Mouse (Mus musculus) hindbrain, embryonic 10.5 days (tissue): ENCODE data around the gene Trim34b. TPM values are rescaled to one million over a fixed set of nuclear protein-coding genes. Genes with fewer than 3 reads are reported as not detected.
"Not testable (repeated sequence)": the region's sequence is repeated elsewhere in the genome, so short reads cannot be mapped to it uniquely, and the experiment has no call there.

Experiments
- DNase-seq: peaks from one replicate; pipeline ENCODE4 v3.0.0-alpha.2; 2017; ENCODE audit warnings: low spot score
- H3K27ac ChIP-seq: fragments of 300-500 bp; sonication (generic); 2 replicates; pipeline ENCODE4 v1.5.1; 2016; ENCODE audit warnings: mild to moderate bottlenecking, moderate library complexity
- H3K27me3 ChIP-seq: fragments of 300-500 bp; sonication (generic); 2 replicates; pipeline ENCODE4 v1.6.1; 2016; ENCODE audit warnings: mild to moderate bottlenecking; ENCODE audit not compliant: poor library complexity, insufficient read depth, severe bottlenecking
- H3K36me3 ChIP-seq: fragments of 300-500 bp; sonication (generic); 2 replicates; pipeline ENCODE4 v1.6.1; 2016; ENCODE audit warnings: mild to moderate bottlenecking, moderate library complexity
- H3K4me1 ChIP-seq: fragments of 300-500 bp; sonication (generic); replicated peaks from 2 replicates; pipeline ENCODE4 v1.6.1; 2016; ENCODE audit warnings: mild to moderate bottlenecking
- H3K4me3 ChIP-seq: fragments of 300-500 bp; sonication (generic); 2 replicates; pipeline ENCODE4 v1.5.1; 2016; ENCODE audit warnings: mild to moderate bottlenecking, moderate library complexity
- H3K9me3 ChIP-seq: fragments of 300-500 bp; sonication (generic); 2 replicates; pipeline ENCODE4 v1.6.1; 2016; ENCODE audit warnings: mild to moderate bottlenecking, moderate library complexity
- WGBS: fragments of 180-500 bp; shearing (Covaris S2); methylation state at CpG from one replicate; pipeline ENCODE4 v1.1.7; 2016; 5-methylcytosine and 5-hydroxymethylcytosine counted together
- polyA plus RNA-seq: library from polyadenylated mRNA; unstranded; fragments of >200 nt; fragmentation: Nextera tagmentation; extraction: Ambion mirVana; gene quantifications from 2 replicates; pipeline ENCODE4 v1.2.1, GENCODE M21; 2016

The Trim34b gene
- polyA plus RNA-seq, result not detected in 2 replicates

DNA sequence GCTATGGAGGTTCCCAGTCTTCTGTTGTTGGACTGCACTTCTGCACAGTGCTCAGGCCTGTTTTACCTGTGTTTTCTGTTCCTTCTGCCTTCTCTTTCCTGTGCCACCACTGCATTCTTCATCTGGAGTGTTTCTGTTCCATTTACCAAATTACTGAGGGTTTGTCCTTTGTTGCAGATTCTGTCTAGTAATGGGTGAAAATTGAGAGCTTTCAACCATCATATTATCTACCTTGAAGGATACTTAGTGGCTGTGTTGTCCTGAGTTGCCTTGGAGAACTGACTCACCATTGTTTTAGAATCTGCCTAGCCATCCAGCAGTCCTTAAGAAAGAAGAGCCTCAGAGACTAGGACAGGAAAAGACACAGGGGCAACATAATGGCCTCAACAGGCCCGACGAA lies at the start of gene Trim34b:
TSS of gene Trim34b (plus strand) at position 301 of the 400 bp plus-strand sequence.
- DNase-seq, H3K27ac ChIP-seq: not testable (repeated sequence)
- WGBS, result 88% methylated on average over 2 of the region's 2 CpGs

GRCm38 (mm10) chr7:104287576-104288443 lies 41.5 kb upstream of the Trim34b start, which contains the start of gene Trim5:
Gene Trim5 (minus strand): TSS chr7:104288094.
- 39% methylated on average over 14 of the region's 14 CpGs for WGBS
- not testable (repeated sequence) for H3K9me3 ChIP-seq, H3K36me3 ChIP-seq, H3K27ac ChIP-seq, DNase-seq, H3K4me3 ChIP-seq, H3K4me1 ChIP-seq, H3K27me3 ChIP-seq

More for the DNA sequence above, at the start of gene Trim34b:
- H3K4me3 ChIP-seq, H3K36me3 ChIP-seq, H3K4me1 ChIP-seq, H3K27me3 ChIP-seq, H3K9me3 ChIP-seq: not testable (repeated sequence)

DNA sequence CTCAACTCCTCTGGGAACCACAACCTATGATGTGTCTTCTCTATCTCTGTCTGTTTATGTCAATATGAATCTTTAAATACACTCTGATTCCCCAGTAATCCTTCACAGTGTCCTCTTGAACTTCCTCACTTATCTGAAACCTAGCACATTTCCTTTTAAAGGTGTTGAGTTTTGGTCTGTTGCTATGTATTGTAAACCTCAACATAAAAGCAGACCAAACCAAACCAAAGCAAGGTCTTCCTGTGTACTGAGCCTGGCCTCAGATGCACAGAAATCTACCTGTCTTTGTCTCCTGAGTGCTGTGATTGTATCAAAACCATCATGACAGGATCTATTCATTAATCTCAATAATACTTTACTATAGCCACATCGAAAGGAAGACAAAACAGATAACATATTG lies 38.6 kb upstream of the Trim34b start:
- Histone ChIP-seq H3K4me3 (no peak overlapping the region), H3K27ac (no peak overlapping the region), H3K36me3 (no peaks in the 10 kb centered on the region), H3K27me3 (no peaks in the 10 kb centered on the region), H3K9me3 (no peaks in the 10 kb centered on the region), H3K4me1 (no peaks in the 10 kb centered on the region)
- no peak for DNase-seq
- WGBS, result 92% methylated on average over 1 of the region's 1 CpGs

- H3K27ac ChIP-seq, result no peak overlapping the region
- DNase-seq, result no peak
- H3K27me3 ChIP-seq, result no peaks in the 10 kb centered on the region
- H3K4me1 ChIP-seq, result no peaks in the 10 kb centered on the region
- H3K36me3 ChIP-seq, result no peaks in the 10 kb centered on the region
- 88% methylated on average over 5 of the region's 5 CpGs for WGBS
- no peaks in the 10 kb centered on the region for H3K9me3 ChIP-seq
- no peak overlapping the region for H3K4me3 ChIP-seq
These were observed 37.5 kb upstream of the Trim34b start for GRCm38 (mm10) chr7:104291638-104292400.

GRCm38 (mm10) chr7:104314796-104315353 lies 14.4 kb upstream of the Trim34b start:
- peak; percentile 4 for DNase-seq
- no peaks in the 10 kb centered on the region for H3K9me3 ChIP-seq
- H3K27ac ChIP-seq, result no peak overlapping the region
- 17% methylated on average over 15 of the region's 15 CpGs for WGBS
- H3K36me3 ChIP-seq, result no peaks in the 10 kb centered on the region
- H3K4me3 ChIP-seq, result peak overlapping the region; percentile 37
- no peaks in the 10 kb centered on the region for H3K27me3 ChIP-seq
- no peaks in the 10 kb centered on the region for H3K4me1 ChIP-seq

GRCm38 (mm10) chr7:104315369-104316080 lies 13.7 kb upstream of the Trim34b start, which contains the start of gene Trim12a:
Gene Trim12a (minus strand): TSS chr7:104315466.
- 38% methylated on average over 4 of the region's 4 CpGs for WGBS

GRCm38 (mm10) chr7:104322028-104322427 lies 7.2 kb upstream of the Trim34b start:
- no peaks in the 10 kb centered on the region for H3K9me3 ChIP-seq
- no peaks in the 10 kb centered on the region for H3K4me1 ChIP-seq
- no peaks in the 10 kb centered on the region for H3K27me3 ChIP-seq
- H3K4me3 ChIP-seq, result no peak overlapping the region
- H3K27ac ChIP-seq, result no peak overlapping the region
- H3K36me3 ChIP-seq, result no peaks in the 10 kb centered on the region
- no peak for DNase-seq
- WGBS, result 90% methylated on average over 9 of the region's 9 CpGs

More at GRCm38 (mm10) chr7:104315369-104316080, 13.7 kb upstream of the Trim34b start, which contains the start of gene Trim12a:
- H3K4me1 ChIP-seq, DNase-seq, H3K9me3 ChIP-seq, H3K27ac ChIP-seq, H3K36me3 ChIP-seq, H3K27me3 ChIP-seq: not testable (repeated sequence)
- peak within 1 kb of the TSS; percentile 37 for H3K4me3 ChIP-seq

DNA sequence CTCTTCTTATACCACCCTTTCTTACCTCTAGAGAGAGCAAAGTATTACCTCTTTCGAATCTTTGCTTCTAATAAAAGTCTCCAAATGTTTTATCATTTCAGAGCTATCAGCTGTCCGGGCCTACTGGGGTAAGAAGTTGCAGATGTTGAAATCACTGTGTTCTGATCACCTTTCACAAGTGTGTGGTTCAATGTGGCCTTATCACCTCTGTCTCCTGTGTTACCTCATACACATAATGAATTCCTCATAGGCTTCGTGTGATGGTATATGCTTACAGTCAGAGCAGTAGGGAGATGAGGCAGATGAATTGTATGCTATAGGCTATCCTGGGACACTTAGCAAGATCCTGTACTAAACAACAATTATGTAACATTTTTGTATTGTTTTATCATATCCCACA lies 6.3 kb downstream of the Trim34b start:
- not testable (repeated sequence) for H3K4me3 ChIP-seq, H3K4me1 ChIP-seq, H3K27ac ChIP-seq, H3K36me3 ChIP-seq, H3K9me3 ChIP-seq, DNase-seq, H3K27me3 ChIP-seq
- WGBS, result 90% methylated on average over 3 of the region's 3 CpGs

DNA sequence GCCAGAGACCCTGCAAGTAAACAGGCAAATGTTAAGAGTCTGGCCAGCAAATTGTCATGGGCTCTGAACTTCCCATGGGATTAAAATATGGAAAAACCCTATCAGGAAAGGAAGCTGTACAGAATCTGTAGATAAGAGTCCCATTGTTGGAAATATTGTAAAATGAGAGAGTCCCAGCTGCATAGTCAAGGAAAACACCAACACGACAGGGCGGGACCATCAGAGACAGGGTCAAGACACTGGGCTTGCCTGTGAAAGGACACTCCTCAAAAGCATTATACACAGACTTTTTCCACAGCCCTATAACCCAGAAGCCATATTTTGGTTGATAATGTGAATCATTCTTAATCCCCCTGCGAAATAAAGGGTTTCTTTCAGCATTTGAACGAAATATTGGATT lies 11.5 kb downstream of the Trim34b start:
- H3K36me3 ChIP-seq, H3K27me3 ChIP-seq, H3K27ac ChIP-seq, H3K4me3 ChIP-seq, DNase-seq, H3K9me3 ChIP-seq, H3K4me1 ChIP-seq: not testable (repeated sequence)
- WGBS, result 81% methylated on average over 4 of the region's 4 CpGs

GRCm38 (mm10) chr7:104348043-104348442 lies 18.8 kb downstream of the Trim34b start:
- WGBS, result 93% methylated on average over 4 of the region's 4 CpGs
- not testable (repeated sequence) for H3K4me3 ChIP-seq, H3K27me3 ChIP-seq, DNase-seq, H3K36me3 ChIP-seq, H3K27ac ChIP-seq, H3K9me3 ChIP-seq, H3K4me1 ChIP-seq

DNA sequence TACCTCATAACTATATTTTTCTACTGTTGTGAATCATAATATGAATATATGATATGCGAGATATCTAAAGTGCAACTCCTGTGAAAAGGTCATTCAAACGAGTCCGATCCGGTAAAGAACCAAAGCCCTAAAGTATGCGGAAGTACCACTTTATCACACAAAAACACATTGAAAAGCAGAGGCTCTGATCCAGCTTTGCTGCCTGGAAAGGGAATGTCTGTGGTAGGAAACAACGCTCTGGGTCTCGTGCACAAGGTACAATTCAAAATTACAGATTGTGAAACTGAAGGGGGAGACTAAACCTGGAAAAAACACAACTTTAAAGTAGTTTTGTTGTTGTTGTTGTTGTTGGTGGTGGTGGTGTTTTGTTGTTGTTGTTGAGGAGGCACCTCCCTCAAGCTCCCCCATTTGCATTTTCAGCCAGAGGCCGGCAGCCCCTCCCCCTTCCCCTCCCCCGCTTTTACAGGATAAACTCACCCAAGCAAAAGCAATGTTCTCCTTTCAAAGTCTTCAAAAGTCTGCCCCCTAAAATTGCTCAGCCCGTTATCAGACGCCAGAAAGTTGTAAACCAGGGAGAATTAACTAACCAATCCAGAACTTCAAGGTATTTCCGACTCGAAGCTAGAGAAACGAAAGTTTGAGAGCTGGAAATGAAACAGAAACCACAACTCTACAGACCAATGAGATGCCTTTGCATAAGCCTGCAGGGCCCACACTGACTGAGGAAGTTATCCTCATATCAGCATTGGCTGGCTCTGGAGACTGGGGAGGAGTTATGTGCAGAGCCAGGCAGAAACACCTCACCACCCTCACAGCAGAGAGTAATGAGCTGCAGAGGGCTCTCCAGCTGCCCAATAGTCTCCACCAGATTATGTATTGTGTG lies 23.7 kb downstream of the Trim34b start, which contains the start of gene Trim12c:
TSS of gene Trim12c (minus strand) at position 646 of the 883 bp plus-strand sequence.
- peak; percentile 57 for DNase-seq
- H3K9me3 ChIP-seq, result no peaks in the 10 kb centered on the region
- H3K36me3 ChIP-seq, result no peaks in the 10 kb centered on the region
- H3K27me3 ChIP-seq, result no peaks in the 10 kb centered on the region
- no peaks in the 10 kb centered on the region for H3K4me1 ChIP-seq
- 9% methylated on average over 14 of the region's 14 CpGs for WGBS
- H3K27ac ChIP-seq, result peak within 1 kb of the TSS; percentile 53; the same call in 1 of the 2 replicates
- peak within 1 kb of the TSS; percentile 45 for H3K4me3 ChIP-seq
